Mouse (Mus musculus): ENCODE results near the gene Crybg3.

Crybg3 gene

GRCm38 (mm10) chr16:59579237-59579636 is 21.5 kb downstream of the Crybg3 start:
- DNase-seq (ENCODE audit: low spot score in 2 of 2), result no peak

DNA sequence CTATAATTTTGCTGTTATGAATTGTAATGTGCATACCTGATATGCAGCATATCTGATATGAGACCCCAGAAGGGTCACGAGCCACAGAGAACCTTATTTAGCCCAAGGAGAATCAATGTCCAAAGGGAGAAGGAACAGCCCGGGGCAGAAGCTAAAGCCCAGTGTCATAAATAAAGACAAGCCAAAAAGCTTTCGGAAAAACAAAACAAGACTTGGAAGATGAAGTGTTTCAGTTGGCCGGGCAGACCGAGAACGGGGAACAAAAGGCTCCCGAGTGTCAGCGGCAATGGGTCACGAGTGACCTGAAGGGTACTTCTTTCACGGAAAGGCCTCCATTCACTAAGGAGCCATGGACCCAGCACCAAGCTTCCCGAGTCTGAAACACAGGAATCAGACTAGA is 26.8 kb downstream of the Crybg3 start:
- DNase-seq (ENCODE audit: low spot score in 2 of 2), result no peak

- no peak for DNase-seq (ENCODE audit: low spot score in 2 of 2)
Observed at GRCm38 (mm10) chr16:59572685-59573084, 28.1 kb downstream of the Crybg3 start.

DNA sequence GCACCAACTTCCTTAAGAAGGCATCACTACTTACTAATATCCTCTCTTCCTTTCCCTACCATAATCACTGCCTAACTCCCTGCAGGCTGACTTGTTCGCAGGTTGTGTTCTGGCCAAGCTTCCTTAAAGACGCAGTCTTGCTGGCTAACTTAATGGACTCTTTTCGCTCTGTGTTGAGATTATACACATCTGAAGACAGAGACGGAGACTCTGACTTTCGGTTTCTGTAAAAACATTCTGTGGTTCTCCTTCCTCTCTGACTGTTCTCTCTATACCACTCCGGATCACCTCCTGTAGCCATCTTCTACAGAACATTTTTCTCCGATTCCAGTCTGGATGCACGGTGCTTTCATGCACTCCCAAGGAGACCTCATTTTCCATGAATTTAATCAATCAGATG is 30.0 kb downstream of the Crybg3 start:
- DNase-seq (ENCODE audit: low spot score in 2 of 2), result no peak

DNA sequence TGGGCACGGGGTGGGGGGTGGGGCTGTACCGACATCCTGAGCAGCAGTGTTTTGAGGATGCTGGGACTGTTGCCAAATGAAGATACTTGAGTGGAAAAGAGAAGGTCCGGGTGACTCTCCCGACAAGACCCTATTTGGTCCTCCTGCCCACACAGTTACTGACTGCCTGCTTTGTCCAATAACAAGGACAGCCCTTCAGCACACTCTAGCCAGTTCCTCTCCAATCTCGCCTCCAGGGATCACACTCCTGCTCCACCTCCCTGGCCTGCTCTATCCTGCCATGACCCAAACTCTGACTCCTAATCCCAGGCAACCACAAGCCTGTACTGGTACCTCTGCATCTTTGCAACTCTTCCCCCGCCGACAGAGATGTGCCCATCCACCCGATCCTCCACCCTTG is 30.9 kb downstream of the Crybg3 start:
- no peak for DNase-seq (ENCODE audit: low spot score in 2 of 2)

DNA sequence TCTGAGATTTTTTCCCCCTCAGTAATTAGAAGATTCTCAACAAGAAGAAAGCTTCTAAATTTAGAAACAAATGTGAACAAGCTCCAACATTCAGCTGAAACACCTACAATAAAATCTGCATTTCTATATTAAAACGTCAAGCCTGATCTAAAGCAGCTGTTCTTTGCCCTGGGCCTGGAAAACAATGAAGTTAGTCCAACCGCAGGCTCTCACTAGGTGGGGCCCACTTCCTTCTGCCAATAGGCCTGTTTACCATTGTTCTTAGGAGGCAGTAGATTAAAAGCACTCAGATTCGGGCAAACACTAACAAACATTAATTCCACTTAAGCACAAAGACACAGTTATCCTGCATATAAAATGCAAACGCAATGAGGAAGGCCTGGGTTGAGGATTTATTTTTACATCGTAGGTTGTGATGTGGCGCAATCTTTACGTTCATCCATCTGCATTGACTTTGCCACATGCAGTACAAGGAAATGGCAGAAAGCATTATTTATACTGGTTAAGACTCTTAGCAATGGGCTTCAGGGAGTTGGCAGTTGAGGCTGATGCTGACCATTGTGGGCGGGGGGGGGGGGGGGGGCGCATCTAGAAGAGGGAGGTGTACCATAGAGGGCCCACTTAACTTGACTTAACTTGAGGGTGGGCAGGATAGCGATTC is 32.9 kb downstream of the Crybg3 start:
- no peak for DNase-seq (ENCODE audit: low spot score in 2 of 2)

DNA sequence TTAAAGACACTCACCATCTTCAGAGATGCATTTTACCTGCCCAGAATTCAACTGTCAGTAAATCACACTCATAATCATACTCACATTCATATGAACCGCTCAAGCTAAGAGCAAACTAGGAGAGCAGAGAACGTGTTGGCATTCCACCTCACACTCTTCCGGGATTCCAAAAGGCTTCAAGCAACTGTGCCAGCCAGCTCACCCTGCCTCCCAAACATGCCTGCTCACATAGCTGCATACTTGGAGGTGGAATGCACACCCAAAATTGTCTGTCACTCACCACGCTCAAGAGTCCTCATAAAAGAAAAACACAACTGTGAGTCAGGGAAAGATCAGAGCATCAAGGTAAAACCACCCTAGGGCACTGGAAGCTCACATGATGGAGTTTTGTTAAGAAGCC is 34.3 kb downstream of the Crybg3 start:
- no peak for DNase-seq (ENCODE audit: low spot score in 2 of 2)

- no peak for DNase-seq (ENCODE audit: low spot score in 2 of 2)
Observed at GRCm38 (mm10) chr16:59565631-59566030, 35.1 kb downstream of the Crybg3 start.

GRCm38 (mm10) chr16:59564025-59564424 is 36.8 kb downstream of the Crybg3 start:
- no peak for DNase-seq (ENCODE audit: low spot score in 2 of 2)

GRCm38 (mm10) chr16:59559300-59560200 is 41.2 kb downstream of the Crybg3 start:
- DNase-seq (ENCODE audit: low spot score in 2 of 2), result no peak

- DNase-seq (ENCODE audit: low spot score in 2 of 2), result no peak
Observed at GRCm38 (mm10) chr16:59558916-59559299, 41.9 kb downstream of the Crybg3 start.

GRCm38 (mm10) chr16:59553490-59554161 is 47.2 kb downstream of the Crybg3 start:
- no peak for DNase-seq (ENCODE audit: low spot score in 2 of 2)

GRCm38 (mm10) chr16:59551507-59551906 is 49.3 kb downstream of the Crybg3 start:
- DNase-seq (ENCODE audit: low spot score in 2 of 2), result no peak

- DNase-seq (ENCODE audit: low spot score in 2 of 2), result no peak
Observed at GRCm38 (mm10) chr16:59549631-59550030, 51.1 kb downstream of the Crybg3 start.

DNA sequence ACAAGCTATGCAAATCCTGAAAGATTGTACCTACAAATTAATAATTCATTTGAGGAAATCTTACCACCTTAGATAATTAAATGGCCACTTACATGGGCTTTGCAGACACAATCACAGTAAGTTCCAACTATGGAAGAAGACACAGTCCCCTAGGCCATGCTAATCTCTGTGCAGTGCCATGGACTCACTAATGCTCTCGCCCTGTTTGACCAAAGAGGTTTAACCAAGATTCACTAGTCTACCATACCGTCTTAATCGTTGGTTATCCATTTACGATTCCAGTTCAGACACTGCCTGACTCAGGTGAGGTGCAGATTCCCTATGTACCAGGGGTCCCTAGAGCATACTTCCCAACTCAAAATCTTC is 52.2 kb downstream of the Crybg3 start:
- DNase-seq (ENCODE audit: low spot score in 2 of 2), result no peak

- peak in 1 of 2 experiments; percentile 22 for DNase-seq (ENCODE audit: low spot score in 2 of 2)
Observed at GRCm38 (mm10) chr16:59547887-59548581, 52.7 kb downstream of the Crybg3 start.

- no peak for DNase-seq (ENCODE audit: low spot score in 2 of 2)
Observed at GRCm38 (mm10) chr16:59547466-59547865, 53.3 kb downstream of the Crybg3 start.

GRCm38 (mm10) chr16:59545360-59545759 is 55.4 kb downstream of the Crybg3 start:
- DNase-seq (ENCODE audit: low spot score in 2 of 2), result no peak

DNA sequence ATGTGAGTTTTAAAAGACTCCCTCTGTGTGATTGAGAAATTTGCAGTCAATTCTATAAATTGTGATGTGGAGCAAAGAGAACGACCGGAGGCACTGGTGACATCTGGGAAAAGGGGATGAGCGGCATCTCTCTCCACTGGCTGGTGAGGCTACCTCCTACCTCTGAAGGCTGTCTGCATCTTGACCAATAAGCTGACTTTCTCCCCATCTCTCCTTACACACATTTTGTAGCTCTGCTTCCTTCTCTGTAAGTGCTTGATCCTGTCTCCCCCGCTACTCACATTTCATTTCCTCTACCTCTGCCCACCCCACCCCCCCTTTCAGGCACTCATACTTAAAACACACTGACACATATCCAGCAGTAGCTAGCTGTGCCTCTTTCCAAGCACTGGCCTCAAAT is 59.4 kb downstream of the Crybg3 start:
- no peak for DNase-seq (ENCODE audit: low spot score in 2 of 2)

- DNase-seq (ENCODE audit: low spot score in 2 of 2), result no peak
Observed at GRCm38 (mm10) chr16:59540944-59541343, 59.8 kb downstream of the Crybg3 start.

DNA sequence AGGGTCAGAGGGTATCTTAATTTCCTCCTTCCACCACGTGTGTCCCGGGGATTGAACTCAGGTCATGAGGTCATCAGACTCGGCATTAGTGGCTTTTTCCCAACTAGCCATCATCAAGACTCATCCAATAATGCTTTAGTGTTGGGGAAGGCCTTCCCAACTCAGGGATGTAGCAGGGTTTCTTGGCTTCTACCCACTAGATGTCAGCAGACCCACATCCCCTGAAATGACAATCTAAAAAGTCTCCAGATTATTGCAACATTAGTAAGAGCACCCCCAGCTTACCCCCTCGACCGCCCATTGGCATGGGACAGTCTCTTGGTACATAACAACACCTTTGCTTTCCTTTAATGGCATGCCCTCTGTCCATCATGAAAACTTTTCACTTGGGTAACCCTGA is 65.1 kb downstream of the Crybg3 start:
- DNase-seq (ENCODE audit: low spot score in 2 of 2), result no peak

DNA sequence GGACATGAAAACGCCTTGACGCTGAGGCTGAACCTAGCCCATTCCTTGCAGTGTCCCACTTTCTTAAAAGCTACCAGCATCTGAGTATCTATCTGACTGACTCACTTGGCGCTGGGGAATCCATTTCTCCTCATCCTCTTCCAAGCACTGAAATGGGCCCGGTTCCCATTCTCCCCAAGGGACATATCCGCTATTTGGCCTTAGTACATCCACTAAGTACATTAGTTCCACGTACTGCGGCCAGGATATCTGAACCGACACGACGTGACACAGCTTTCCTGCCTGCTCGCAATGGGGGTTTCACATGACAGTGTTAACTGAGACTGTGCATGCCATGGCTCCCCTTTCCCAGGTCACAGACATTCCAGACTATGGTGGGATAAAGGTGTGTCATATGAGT is 66.4 kb downstream of the Crybg3 start:
- DNase-seq (ENCODE audit: low spot score in 2 of 2), result no peak

Data from urinary bladder, adult 18-20 months (tissue).